Mouse (Mus musculus): Measurements from ENCODE around the gene Eif5. TPM values are rescaled to one million over a fixed set of nuclear protein-coding genes. Genes with fewer than 3 reads are reported as not detected.
"Not testable (repeated sequence)": the region's sequence is repeated elsewhere in the genome, so short reads cannot be mapped to it uniquely, and the experiment has no call there.

Gene Eif5
- polyA plus RNA-seq, 1 experiment, result 57.6 TPM

DNA sequence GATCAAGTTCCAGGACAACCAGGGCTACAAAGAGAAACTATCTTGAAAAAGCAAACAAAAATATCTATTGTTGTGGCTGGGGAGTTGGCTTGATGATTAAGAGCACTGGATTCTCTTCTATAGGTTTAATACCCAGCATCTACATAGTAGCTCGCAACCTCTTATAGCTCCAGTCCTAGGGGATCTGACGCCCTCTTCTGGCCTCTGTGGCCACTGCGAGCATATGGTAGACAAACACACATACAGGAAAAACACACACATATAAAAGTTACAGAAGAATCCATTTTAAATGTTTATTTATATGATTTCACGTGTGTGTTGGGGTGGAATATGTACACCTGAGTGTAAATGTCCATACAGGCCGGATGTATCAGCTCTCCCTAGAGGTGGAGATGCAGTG is 30.8 kb upstream of the Eif5 start:
- Histone ChIP-seq H3ac (ENCODE audit: control insufficient read depth, insufficient read length) (no peak overlapping the region), H3K79me2 (ENCODE audit: control insufficient read depth, insufficient read depth) (no peaks in the 10 kb centered on the region), H3K4me2 (ENCODE audit: low read depth) (no peak overlapping the region), H3K4me3 (no peak overlapping the region), H3K27me3 (ENCODE audit: control insufficient read depth, insufficient read depth, insufficient read length) (no peaks in the 10 kb centered on the region), H3K36me3 (ENCODE audit: control insufficient read depth, insufficient read depth) (no peaks in the 10 kb centered on the region)
- TF ChIP-seq CEBPB (IDR thresholded peaks at IDR 0.05; ENCODE audit: insufficient read depth, poor library complexity, severe bottlenecking) (no peak), MYOD1 (IDR thresholded peaks at IDR 0.05; ENCODE audit: control insufficient read depth in 1 of 3, insufficient read length in 2 of 3, low read depth in 2 of 3) (no peak)

DNA sequence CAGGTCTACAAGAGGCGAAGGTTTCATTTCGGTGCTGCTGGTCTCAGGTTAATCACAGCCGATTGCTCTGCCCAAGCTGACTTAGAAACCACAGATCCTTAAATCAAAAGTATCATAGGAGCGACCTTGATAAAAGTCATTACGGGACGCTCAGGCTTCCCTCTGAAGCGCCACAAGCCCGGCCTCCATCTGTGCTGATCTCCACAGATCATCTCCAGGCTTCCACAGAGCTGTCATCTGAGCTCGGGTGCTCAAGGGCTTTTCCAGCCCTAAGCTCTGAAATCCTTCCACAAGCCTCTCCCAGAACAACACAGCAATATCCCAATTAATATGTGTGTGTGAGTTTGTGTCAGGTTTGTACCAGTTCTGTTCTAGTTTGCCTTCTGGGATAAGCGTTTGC is 29.9 kb upstream of the Eif5 start:
- Histone ChIP-seq H3K36me3 (ENCODE audit: control insufficient read depth, insufficient read depth) (no peaks in the 10 kb centered on the region), H3ac (ENCODE audit: control insufficient read depth, insufficient read length) (no peak overlapping the region), H3K27me3 (ENCODE audit: control insufficient read depth, insufficient read depth, insufficient read length) (no peaks in the 10 kb centered on the region), H3K79me2 (ENCODE audit: control insufficient read depth, insufficient read depth) (no peaks in the 10 kb centered on the region), H3K4me3 (no peak overlapping the region), H3K4me2 (ENCODE audit: low read depth) (no peak overlapping the region)
- TF ChIP-seq MAX (IDR thresholded peaks at IDR 0.05; ENCODE audit: low read depth), result no peak
- no peak for TF ChIP-seq REST (IDR thresholded peaks at IDR 0.05; ENCODE audit: insufficient read depth, insufficient read length)
- no peak for TF ChIP-seq TCF3 (IDR thresholded peaks at IDR 0.05; ENCODE audit: insufficient read length, low read depth)
- no peak for TF ChIP-seq TCF12 (IDR thresholded peaks at IDR 0.05; ENCODE audit: insufficient read depth, poor library complexity, severe bottlenecking)
- TF ChIP-seq MYOG (IDR thresholded peaks at IDR 0.05; ENCODE audit: control insufficient read depth in 1 of 3, insufficient read depth in 1 of 3, insufficient read length in 2 of 3, low read depth in 2 of 3), result no peak
- TF ChIP-seq POLR2A (IDR thresholded peaks at IDR 0.05; ENCODE audit: insufficient read length, low read depth), result no peak
- no peak for TF ChIP-seq POLR2AphosphoS2 (IDR thresholded peaks at IDR 0.05; ENCODE audit: insufficient read length, low read depth)
- TF ChIP-seq MYOD1 (IDR thresholded peaks at IDR 0.05; ENCODE audit: control insufficient read depth in 1 of 3, insufficient read length in 2 of 3, low read depth in 2 of 3), result no peak
- TF ChIP-seq CEBPB (IDR thresholded peaks at IDR 0.05; ENCODE audit: insufficient read depth, poor library complexity, severe bottlenecking), result no peak
- no peak for TF ChIP-seq SRF (IDR thresholded peaks at IDR 0.05; ENCODE audit: control insufficient read depth, insufficient read length, low read depth)
- no peak for TF ChIP-seq E2F4 (IDR thresholded peaks at IDR 0.05; ENCODE audit: insufficient read depth)

DNA sequence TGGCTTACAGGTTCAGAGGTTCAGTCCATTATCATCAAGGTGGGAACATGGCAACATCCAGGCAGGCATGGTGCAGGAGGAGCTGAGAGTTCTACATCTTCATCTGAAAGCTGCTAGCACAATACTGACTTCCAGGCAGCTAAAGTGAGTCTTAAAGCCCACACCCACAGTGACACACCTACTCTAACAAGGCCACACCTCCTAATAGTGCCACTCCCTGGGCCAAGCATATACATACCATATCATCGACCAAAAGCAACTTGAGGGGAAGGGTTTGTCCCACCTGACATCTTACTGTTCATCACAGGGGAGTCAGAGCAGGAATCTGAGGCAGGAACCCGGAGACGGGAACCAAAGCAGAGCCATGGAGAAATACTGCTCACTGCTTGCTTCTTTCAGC is 29.4 kb upstream of the Eif5 start:
- H3K79me2 ChIP-seq (ENCODE audit: control insufficient read depth, insufficient read depth); H3K27me3 ChIP-seq (ENCODE audit: control insufficient read depth, insufficient read depth, insufficient read length); H3K4me3 ChIP-seq; H3K4me2 ChIP-seq (ENCODE audit: low read depth); H3ac ChIP-seq (ENCODE audit: control insufficient read depth, insufficient read length); H3K36me3 ChIP-seq (ENCODE audit: control insufficient read depth, insufficient read depth): not testable (repeated sequence)

DNA sequence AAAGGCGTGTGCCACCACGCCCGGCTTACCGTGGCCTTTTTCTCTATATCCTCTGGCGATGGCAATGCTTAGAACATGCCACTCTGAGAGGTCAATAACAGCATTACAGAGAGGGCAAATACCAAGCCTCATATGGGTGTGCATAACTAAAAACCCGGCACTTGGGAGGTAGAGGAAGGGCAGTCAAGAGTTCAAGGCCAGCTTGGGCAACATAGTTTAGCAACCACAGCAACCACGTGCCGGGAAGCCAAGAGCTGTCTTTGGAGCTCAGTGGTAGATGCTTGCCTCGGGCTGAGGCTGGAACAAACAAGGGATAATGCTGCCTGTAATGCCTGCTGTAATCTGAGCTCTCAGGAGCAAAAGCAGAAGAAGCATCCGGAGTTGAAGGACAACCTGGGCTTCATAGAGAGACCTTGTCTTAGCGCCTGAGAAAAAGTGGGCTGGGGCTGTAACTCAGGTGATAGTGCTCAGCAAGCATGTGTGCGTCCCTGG is 25.2 kb upstream of the Eif5 start:
- no peak overlapping the region for H3ac ChIP-seq (ENCODE audit: control insufficient read depth, insufficient read length)
- no peak overlapping the region for H3K4me2 ChIP-seq (ENCODE audit: low read depth)
- no peaks in the 10 kb centered on the region for H3K27me3 ChIP-seq (ENCODE audit: control insufficient read depth, insufficient read depth, insufficient read length)
- H3K36me3 ChIP-seq (ENCODE audit: control insufficient read depth, insufficient read depth), result no peaks in the 10 kb centered on the region
- TF ChIP-seq POLR2A (IDR thresholded peaks at IDR 0.05; ENCODE audit: insufficient read length, low read depth), result no peak
- TF ChIP-seq CEBPB (IDR thresholded peaks at IDR 0.05; ENCODE audit: insufficient read depth, poor library complexity, severe bottlenecking), result no peak
- TF ChIP-seq MAX (IDR thresholded peaks at IDR 0.05; ENCODE audit: low read depth), result no peak
- no peak for TF ChIP-seq MYOG (IDR thresholded peaks at IDR 0.05; ENCODE audit: control insufficient read depth in 1 of 3, insufficient read depth in 1 of 3, insufficient read length in 2 of 3, low read depth in 2 of 3)
- no peak for TF ChIP-seq TCF12 (IDR thresholded peaks at IDR 0.05; ENCODE audit: insufficient read depth, poor library complexity, severe bottlenecking)
- no peak for TF ChIP-seq USF1 (IDR thresholded peaks at IDR 0.05; ENCODE audit: low read depth)
- no peak for TF ChIP-seq POLR2AphosphoS2 (IDR thresholded peaks at IDR 0.05; ENCODE audit: insufficient read length, low read depth)
- no peak for TF ChIP-seq TCF3 (IDR thresholded peaks at IDR 0.05; ENCODE audit: insufficient read length, low read depth)
- TF ChIP-seq MYOD1 (IDR thresholded peaks at IDR 0.05; ENCODE audit: control insufficient read depth in 1 of 3, insufficient read length in 2 of 3, low read depth in 2 of 3), result no peak
- TF ChIP-seq SRF (IDR thresholded peaks at IDR 0.05; ENCODE audit: control insufficient read depth, insufficient read length, low read depth), result no peak
- no peak for TF ChIP-seq E2F4 (IDR thresholded peaks at IDR 0.05; ENCODE audit: insufficient read depth)
- no peak for TF ChIP-seq REST (IDR thresholded peaks at IDR 0.05; ENCODE audit: insufficient read depth, insufficient read length)
- H3K4me3 ChIP-seq, result no peak overlapping the region
- no peaks in the 10 kb centered on the region for H3K79me2 ChIP-seq (ENCODE audit: control insufficient read depth, insufficient read depth)

DNA sequence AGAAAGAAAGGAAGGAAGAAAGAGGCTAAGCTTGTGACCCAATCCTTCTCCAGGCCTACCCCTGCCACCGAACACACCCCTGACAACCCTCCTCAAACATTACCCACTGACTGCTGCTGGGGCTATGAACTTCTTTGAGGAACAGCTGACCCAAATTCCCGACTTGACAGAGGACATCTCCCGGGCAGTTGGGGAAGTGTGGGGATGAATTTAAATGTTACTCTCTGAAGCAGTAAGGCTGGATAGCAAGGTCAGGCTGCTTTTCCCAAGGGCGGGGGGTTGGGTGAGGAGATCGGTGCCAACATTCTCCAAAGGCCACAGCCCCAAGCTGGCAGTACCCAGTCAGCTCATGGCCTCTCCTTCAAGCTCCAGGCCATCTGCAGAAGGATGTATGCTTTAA is 24.1 kb upstream of the Eif5 start:
- no peak for TF ChIP-seq CEBPB (IDR thresholded peaks at IDR 0.05; ENCODE audit: insufficient read depth, poor library complexity, severe bottlenecking)
- no peak for TF ChIP-seq MYOG (IDR thresholded peaks at IDR 0.05; ENCODE audit: control insufficient read depth in 1 of 3, insufficient read depth in 1 of 3, insufficient read length in 2 of 3, low read depth in 2 of 3)
- no peak for TF ChIP-seq POLR2AphosphoS2 (IDR thresholded peaks at IDR 0.05; ENCODE audit: insufficient read length, low read depth)
- no peak for TF ChIP-seq MYOD1 (IDR thresholded peaks at IDR 0.05; ENCODE audit: control insufficient read depth in 1 of 3, insufficient read length in 2 of 3, low read depth in 2 of 3)
- TF ChIP-seq REST (IDR thresholded peaks at IDR 0.05; ENCODE audit: insufficient read depth, insufficient read length), result no peak
- TF ChIP-seq USF1 (IDR thresholded peaks at IDR 0.05; ENCODE audit: low read depth), result no peak
- no peak for TF ChIP-seq MAX (IDR thresholded peaks at IDR 0.05; ENCODE audit: low read depth)
- no peak for TF ChIP-seq SRF (IDR thresholded peaks at IDR 0.05; ENCODE audit: control insufficient read depth, insufficient read length, low read depth)
- TF ChIP-seq TCF3 (IDR thresholded peaks at IDR 0.05; ENCODE audit: insufficient read length, low read depth), result no peak
- no peak for TF ChIP-seq E2F4 (IDR thresholded peaks at IDR 0.05; ENCODE audit: insufficient read depth)
- TF ChIP-seq POLR2A (IDR thresholded peaks at IDR 0.05; ENCODE audit: insufficient read length, low read depth), result no peak
- TF ChIP-seq TCF12 (IDR thresholded peaks at IDR 0.05; ENCODE audit: insufficient read depth, poor library complexity, severe bottlenecking), result no peak
- H3K4me2 ChIP-seq (ENCODE audit: low read depth), result no peak overlapping the region
- H3K27me3 ChIP-seq (ENCODE audit: control insufficient read depth, insufficient read depth, insufficient read length), result no peaks in the 10 kb centered on the region
- no peaks in the 10 kb centered on the region for H3K79me2 ChIP-seq (ENCODE audit: control insufficient read depth, insufficient read depth)
- no peaks in the 10 kb centered on the region for H3K36me3 ChIP-seq (ENCODE audit: control insufficient read depth, insufficient read depth)
- H3ac ChIP-seq (ENCODE audit: control insufficient read depth, insufficient read length), result no peak overlapping the region
- H3K4me3 ChIP-seq, result no peak overlapping the region
